Mouse (Mus musculus): ENCODE results near the gene Cirbp. TPM values are rescaled to one million over a fixed set of nuclear protein-coding genes. Genes with fewer than 3 reads are reported as not detected.

Cirbp gene
- polyA plus RNA-seq, 2 experiments = 10.1 to 19.8 TPM

GRCm38 (mm10) chr10:80155277-80155676, 10.5 kb upstream of the Cirbp start:
- H3K4me2 ChIP-seq (ENCODE audit: low read depth) = no peak overlapping the region
- no peaks in the 10 kb centered on the region for H3K27me3 ChIP-seq (ENCODE audit: control insufficient read depth, insufficient read depth, low read length)
- peaks cover 17 to 19% of the 10 kb centered on the region in 2 experiments for H3K4me1 ChIP-seq (replicated peaks; ENCODE audit: control insufficient read depth in 2 of 2, insufficient read depth in 2 of 2, low read length in 1 of 2)
- no peak overlapping the region for H3K9ac ChIP-seq (replicated peaks)
- 79% methylated on average over 1 of the region's 1 CpGs for WGBS (ENCODE audit: insufficient replicate concordance)
- no peak for DNase-seq (ENCODE audit: low read depth in 3 of 3, low spot score in 3 of 3)
- no peaks in the 10 kb centered on the region for H3K9me3 ChIP-seq (ENCODE audit: control insufficient read depth, low read length)
- no peak for TF ChIP-seq CTCF (IDR thresholded peaks at IDR 0.05; ENCODE audit: low read depth)
- no peak for TF ChIP-seq EP300 (IDR thresholded peaks at IDR 0.05; ENCODE audit: low read depth)
- H3K36me3 ChIP-seq (replicated peaks; ENCODE audit: control insufficient read depth, insufficient read depth, low read depth) = peaks cover 54% of the 10 kb centered on the region
- H3K27ac ChIP-seq = no peak overlapping the region
- no peak overlapping the region for H3K4me3 ChIP-seq (ENCODE audit: insufficient read depth in 1 of 2, low read depth in 2 of 2, low read length in 2 of 2)
- ATAC-seq (ENCODE audit: insufficient read depth) = no peak

- Histone ChIP-seq H3K9me3 (ENCODE audit: control insufficient read depth, low read length) (no peaks in the 10 kb centered on the region), H3K4me2 (ENCODE audit: low read depth) (no peak overlapping the region), H3K27ac (no peak overlapping the region), H3K27me3 (ENCODE audit: control insufficient read depth, insufficient read depth, low read length) (no peaks in the 10 kb centered on the region), H3K36me3 (replicated peaks; ENCODE audit: control insufficient read depth, insufficient read depth, low read depth) (peaks cover 54% of the 10 kb centered on the region), H3K9ac (replicated peaks) (no peak overlapping the region), H3K4me1 (replicated peaks; ENCODE audit: control insufficient read depth in 2 of 2, insufficient read depth in 2 of 2, low read length in 1 of 2) (peaks cover 25 to 28% of the 10 kb centered on the region in 2 experiments), H3K4me3 (ENCODE audit: insufficient read depth in 1 of 2, low read depth in 2 of 2, low read length in 2 of 2) (no peak overlapping the region)
- WGBS (ENCODE audit: insufficient replicate concordance) = 79% methylated on average over 29 of the region's 29 CpGs
- ATAC-seq (ENCODE audit: insufficient read depth) (no peak), DNase-seq (ENCODE audit: low read depth in 3 of 3, low spot score in 3 of 3) (no peak)
- TF ChIP-seq CTCF (IDR thresholded peaks at IDR 0.05; ENCODE audit: low read depth) (no peak), EP300 (IDR thresholded peaks at IDR 0.05; ENCODE audit: low read depth) (no peak)
Measured at GRCm38 (mm10) chr10:80156002-80156751, 9.6 kb upstream of the Cirbp start.

- Histone ChIP-seq H3K36me3 (replicated peaks; ENCODE audit: control insufficient read depth, insufficient read depth, low read depth) (peaks cover 51% of the 10 kb centered on the region), H3K4me1 (replicated peaks; ENCODE audit: control insufficient read depth in 2 of 2, insufficient read depth in 2 of 2, low read length in 1 of 2) (peaks cover 29 to 33% of the 10 kb centered on the region in 2 experiments), H3K4me2 (ENCODE audit: low read depth) (no peak overlapping the region), H3K27ac (no peak overlapping the region), H3K27me3 (ENCODE audit: control insufficient read depth, insufficient read depth, low read length) (no peaks in the 10 kb centered on the region), H3K9me3 (ENCODE audit: control insufficient read depth, low read length) (no peaks in the 10 kb centered on the region), H3K4me3 (ENCODE audit: insufficient read depth in 1 of 2, low read depth in 2 of 2, low read length in 2 of 2) (no peak overlapping the region), H3K9ac (replicated peaks) (no peak overlapping the region)
- no peak for ATAC-seq (ENCODE audit: insufficient read depth)
- 74% methylated on average over 7 of the region's 7 CpGs for WGBS (ENCODE audit: insufficient replicate concordance)
- DNase-seq (ENCODE audit: low read depth in 3 of 3, low spot score in 3 of 3) = no peak
- TF ChIP-seq EP300 (IDR thresholded peaks at IDR 0.05; ENCODE audit: low read depth) (no peak), CTCF (IDR thresholded peaks at IDR 0.05; ENCODE audit: low read depth) (no peak)
Measured at GRCm38 (mm10) chr10:80156752-80157053, 9.1 kb upstream of the Cirbp start.

GRCm38 (mm10) chr10:80157141-80157929, 8.4 kb upstream of the Cirbp start:
- Histone ChIP-seq H3K27ac (no peak overlapping the region), H3K4me2 (ENCODE audit: low read depth) (no peak overlapping the region), H3K36me3 (replicated peaks; ENCODE audit: control insufficient read depth, insufficient read depth, low read depth) (peaks cover 46% of the 10 kb centered on the region), H3K4me1 (replicated peaks; ENCODE audit: control insufficient read depth in 2 of 2, insufficient read depth in 2 of 2, low read length in 1 of 2) (peaks cover 36 to 37% of the 10 kb centered on the region in 2 experiments), H3K27me3 (ENCODE audit: control insufficient read depth, insufficient read depth, low read length) (no peaks in the 10 kb centered on the region), H3K9me3 (ENCODE audit: control insufficient read depth, low read length) (no peaks in the 10 kb centered on the region), H3K9ac (replicated peaks) (no peak overlapping the region), H3K4me3 (ENCODE audit: insufficient read depth in 1 of 2, low read depth in 2 of 2, low read length in 2 of 2) (no peak overlapping the region)
- ATAC-seq (ENCODE audit: insufficient read depth) (no peak), DNase-seq (ENCODE audit: low read depth in 3 of 3, low spot score in 3 of 3) (no peak)
- TF ChIP-seq EP300 (IDR thresholded peaks at IDR 0.05; ENCODE audit: low read depth) = no peak
- WGBS (ENCODE audit: insufficient replicate concordance) = 73% methylated on average over 15 of the region's 15 CpGs

GRCm38 (mm10) chr10:80158307-80158986, 7.3 kb upstream of the Cirbp start:
- DNase-seq (ENCODE audit: low read depth in 3 of 3, low spot score in 3 of 3) (no peak), ATAC-seq (ENCODE audit: insufficient read depth) (no peak)
- peak overlapping the region; percentile 75 for H3K4me2 ChIP-seq (ENCODE audit: low read depth)
- no peaks in the 10 kb centered on the region for H3K9me3 ChIP-seq (ENCODE audit: control insufficient read depth, low read length)
- peaks cover 41% of the 10 kb centered on the region for H3K36me3 ChIP-seq (replicated peaks; ENCODE audit: control insufficient read depth, insufficient read depth, low read depth)
- TF ChIP-seq EP300 (IDR thresholded peaks at IDR 0.05; ENCODE audit: low read depth) = no peak
- no peak for TF ChIP-seq CTCF (IDR thresholded peaks at IDR 0.05; ENCODE audit: low read depth)
- peaks cover 35 to 40% of the 10 kb centered on the region in 2 experiments for H3K4me1 ChIP-seq (replicated peaks; ENCODE audit: control insufficient read depth in 2 of 2, insufficient read depth in 2 of 2, low read length in 1 of 2)
- H3K27me3 ChIP-seq (ENCODE audit: control insufficient read depth, insufficient read depth, low read length) = no peaks in the 10 kb centered on the region
- peak overlapping the region; percentile 69 for H3K27ac ChIP-seq
- H3K4me3 ChIP-seq (ENCODE audit: insufficient read depth in 1 of 2, low read depth in 2 of 2, low read length in 2 of 2) = no peak overlapping the region
- WGBS (ENCODE audit: insufficient replicate concordance) = 13% methylated on average over 18 of the region's 18 CpGs
- H3K9ac ChIP-seq (replicated peaks) = peak overlapping the region; percentile 46

Measured in liver, embryonic 14.5 days (tissue).